Mouse (Mus musculus) cortical plate, adult 2 months (tissue): Measurements from ENCODE around the gene Hsf2bp.

Experiments used
- CTCF ChIP-seq: fragments of 200-500 bp; IDR thresholded peaks from 2 replicates; pipeline ENCODE4 v1.5.1; 2011; ENCODE audit warnings: mild to moderate bottlenecking, control low read depth, low read length; ENCODE audit not compliant: insufficient read depth; ENCODE audit errors: extremely low read depth
- POLR2A ChIP-seq: fragments of 200-500 bp; IDR thresholded peaks from 2 replicates; pipeline ENCODE4 v1.6.1; 2011; ENCODE audit warnings: mild to moderate bottlenecking, low read length, control low read depth; ENCODE audit not compliant: insufficient read depth; ENCODE audit errors: extremely low read depth

GRCm38 (mm10) chr17:31898941-31899340 lies 137.2 kb downstream of the Hsf2bp start:
- no peak for TF ChIP-seq POLR2A
- TF ChIP-seq CTCF = no peak
